Mouse (Mus musculus): ENCODE measurements around the gene Etv1.

- no peak for TF ChIP-seq CTCF (IDR thresholded peaks at IDR 0.05; ENCODE audit: low read depth)
- TF ChIP-seq EP300 (IDR thresholded peaks at IDR 0.05; ENCODE audit: low read depth), result no peak
Measured at GRCm38 (mm10) chr12:38793076-38793475, 13.9 kb downstream of the Etv1 start.
